Mouse (Mus musculus) layer of hippocampus, adult 9-11 months (tissue): ENCODE data around the gene Olfr948.

Experiments
- DNase-seq: peaks from one replicate; pipeline ENCODE4 v3.0.0; 2022

Olfr948 gene

DNA sequence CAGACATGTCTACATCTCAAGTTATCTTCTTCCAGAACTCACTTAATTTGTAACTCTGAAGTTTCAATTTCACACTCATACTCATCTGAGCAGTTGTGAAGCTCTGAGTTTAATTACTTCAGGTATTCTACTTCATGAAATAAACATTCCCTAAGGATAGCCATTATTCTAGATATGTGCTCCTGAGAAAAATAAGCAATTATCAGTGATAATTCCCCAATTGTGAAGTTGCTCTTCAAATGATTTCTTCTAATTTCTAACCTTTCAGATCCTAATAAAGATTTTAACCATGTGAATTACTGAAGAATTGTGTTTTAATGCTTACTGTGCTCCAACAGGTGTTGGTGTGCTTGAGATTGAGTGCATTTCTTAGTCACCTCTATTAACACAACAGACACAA lies at the start of gene Olfr948:
Olfr948 (minus strand) TSS at position 101 of the 400 bp plus-strand sequence.
- DNase-seq = no peak

DNA sequence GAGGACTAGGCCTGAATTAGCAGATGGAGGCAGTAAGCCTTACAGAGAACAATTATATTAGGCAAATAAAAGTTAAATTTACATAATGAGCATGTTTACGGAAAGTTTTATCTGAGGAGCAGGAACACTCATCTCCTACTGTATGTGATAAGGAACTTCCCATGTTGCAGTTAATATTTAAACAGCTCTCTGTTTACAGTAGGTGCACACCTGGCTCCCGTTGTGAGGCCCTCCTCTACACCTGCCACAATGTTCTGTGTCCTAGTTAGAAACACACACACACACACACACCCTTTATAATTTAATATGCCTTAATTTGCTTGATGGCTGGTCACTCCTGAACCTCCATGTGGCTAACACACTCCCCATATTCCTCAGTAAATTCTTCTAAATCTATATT lies 38.7 kb downstream of the Olfr948 start:
- DNase-seq = no peak

DNA sequence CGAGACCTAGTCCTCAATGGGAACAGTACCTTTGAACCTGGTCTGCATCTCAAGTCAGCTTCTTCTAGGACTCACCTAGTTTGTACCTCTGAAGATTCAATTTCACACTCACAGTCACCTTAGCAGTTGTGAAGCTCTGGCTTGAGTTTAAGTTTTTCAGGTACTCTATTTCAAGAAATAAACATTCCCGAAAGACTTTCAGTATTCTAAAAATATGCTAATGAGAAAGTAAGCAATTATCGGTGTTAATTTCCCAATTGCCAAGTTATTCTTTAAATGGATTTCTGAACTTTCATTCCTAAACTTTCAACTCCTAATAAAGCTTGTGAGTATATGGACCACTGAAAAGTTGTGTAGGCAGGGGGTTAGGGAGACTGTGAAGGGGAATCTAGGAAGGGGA lies 49.1 kb downstream of the Olfr948 start, which contains the start of gene Olfr945:
Olfr945 (minus strand) TSS at position 101 of the 400 bp plus-strand sequence.
- no peak for DNase-seq
